Mouse (Mus musculus) T-cell, adult 2 months (primary cell): ENCODE results near the gene Mllt3.

Experiments
- DNase-seq: peaks from one replicate; pipeline ENCODE4 v3.0.0; 2022; ENCODE audit warnings: low spot score

The Mllt3 gene

DNA sequence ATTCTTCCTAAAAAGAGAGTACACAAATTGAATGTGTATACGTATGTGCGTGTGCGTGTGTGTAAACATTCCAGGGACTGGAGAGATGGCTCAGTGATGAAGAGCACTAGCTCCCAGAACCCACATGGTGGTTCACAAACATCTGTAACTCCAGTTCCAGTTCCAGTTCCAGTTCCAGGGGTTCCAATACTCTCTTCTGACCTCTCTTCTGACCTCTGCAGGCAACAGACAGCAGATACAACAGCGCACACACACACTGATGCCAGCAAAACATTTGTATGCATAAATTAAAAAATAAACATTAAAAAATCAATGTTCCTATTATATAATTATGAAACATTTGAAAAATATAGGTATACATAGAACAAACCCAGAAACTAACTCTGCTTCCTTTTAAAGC is 258.6 kb downstream of the Mllt3 start:
- no peak for DNase-seq

DNA sequence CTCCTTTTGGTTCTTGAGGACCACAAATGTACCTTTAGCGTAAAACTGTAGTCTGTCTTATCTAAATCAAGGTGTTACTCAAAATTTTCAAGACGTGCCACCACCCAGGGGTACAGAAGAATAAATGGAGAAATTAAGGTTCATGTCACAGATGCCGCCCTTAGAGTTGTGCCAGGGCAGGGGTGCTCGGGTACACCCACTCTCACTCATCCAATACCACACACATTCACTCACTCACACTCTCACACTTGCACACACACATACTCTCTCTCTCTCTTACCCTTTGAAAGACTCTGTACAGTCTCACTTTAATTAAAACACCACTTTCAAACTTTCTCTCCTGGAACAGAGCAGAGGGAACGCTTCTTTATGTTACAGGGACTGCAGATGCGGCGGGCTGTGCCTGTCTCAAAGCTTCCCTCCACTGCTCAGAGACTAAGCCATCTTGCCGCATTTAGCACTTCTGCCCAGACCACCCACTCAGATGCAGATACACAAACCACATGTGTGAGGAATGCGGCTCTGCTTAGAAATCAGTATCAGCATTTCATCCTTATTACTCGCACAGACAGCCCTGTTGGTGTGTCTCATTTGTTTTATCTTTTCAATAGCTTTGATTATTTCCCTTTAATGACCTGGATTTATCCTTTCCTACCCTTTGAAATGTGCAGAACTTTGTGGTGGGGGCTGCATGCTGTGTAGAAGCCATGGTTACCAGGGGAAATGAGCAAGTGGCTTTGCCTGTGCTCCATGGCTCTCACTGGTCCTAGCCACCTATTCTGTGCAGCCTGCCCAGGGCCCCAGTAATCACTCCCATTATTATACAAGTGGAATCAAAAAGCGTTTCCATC is 265.2 kb downstream of the Mllt3 start:
- no peak for DNase-seq

DNA sequence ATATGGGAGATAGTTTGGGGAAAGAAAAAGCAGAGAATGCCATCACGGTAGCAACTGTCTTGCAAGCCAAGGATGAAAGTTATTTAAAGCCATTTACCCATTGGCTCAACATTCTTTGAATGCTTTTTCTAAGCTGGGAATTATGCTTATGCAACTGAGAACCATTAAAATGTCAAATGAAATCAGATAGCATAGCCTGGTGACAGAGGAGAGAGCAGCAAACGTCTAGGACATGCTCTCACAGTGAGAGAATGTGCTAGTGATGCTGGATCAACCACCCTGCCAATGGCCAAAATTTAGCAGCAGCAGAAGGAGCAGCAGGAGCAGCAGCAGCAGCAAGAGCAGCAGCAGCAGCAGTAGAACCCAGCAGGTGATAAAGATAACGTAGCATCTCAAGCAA is 267.4 kb downstream of the Mllt3 start:
- no peak for DNase-seq

DNA sequence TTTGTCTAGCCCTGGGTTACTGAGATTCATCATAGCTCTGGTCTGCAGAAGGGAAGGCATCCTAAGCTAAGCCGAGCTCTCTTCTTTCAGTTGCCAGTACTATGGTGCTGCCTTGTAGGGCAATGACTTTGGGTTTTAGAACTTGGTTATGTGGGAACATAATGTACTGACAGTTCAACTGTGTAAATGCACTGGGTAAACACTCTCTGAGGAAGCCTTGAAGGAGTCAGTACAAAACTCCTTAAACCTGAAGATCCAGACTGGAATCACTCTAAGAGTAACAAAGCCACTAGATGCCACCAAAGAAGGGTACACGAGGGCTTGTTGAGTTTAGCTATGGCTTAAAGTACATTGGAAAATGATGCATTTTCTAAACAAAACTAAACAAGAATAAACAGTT is 272.1 kb downstream of the Mllt3 start:
- no peak for DNase-seq

DNA sequence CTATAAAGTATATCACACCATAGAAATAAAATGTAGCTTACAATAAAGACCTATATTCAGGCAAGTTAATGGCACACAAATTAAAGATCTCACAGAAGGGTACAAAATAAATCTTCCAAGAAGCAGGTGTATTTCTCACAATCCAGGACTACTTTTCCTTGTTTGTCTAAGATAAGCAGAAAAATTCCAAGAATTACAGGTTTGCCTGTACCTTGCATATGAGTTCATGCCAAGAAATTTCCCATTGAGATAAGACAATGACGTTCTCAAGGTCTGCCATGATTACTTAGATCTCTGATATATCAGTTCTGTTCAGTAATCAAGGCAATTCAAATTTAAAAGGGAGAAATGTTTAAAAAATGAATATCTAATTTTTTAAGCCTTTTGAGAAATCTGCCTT is 272.9 kb downstream of the Mllt3 start:
- DNase-seq = no peak

DNA sequence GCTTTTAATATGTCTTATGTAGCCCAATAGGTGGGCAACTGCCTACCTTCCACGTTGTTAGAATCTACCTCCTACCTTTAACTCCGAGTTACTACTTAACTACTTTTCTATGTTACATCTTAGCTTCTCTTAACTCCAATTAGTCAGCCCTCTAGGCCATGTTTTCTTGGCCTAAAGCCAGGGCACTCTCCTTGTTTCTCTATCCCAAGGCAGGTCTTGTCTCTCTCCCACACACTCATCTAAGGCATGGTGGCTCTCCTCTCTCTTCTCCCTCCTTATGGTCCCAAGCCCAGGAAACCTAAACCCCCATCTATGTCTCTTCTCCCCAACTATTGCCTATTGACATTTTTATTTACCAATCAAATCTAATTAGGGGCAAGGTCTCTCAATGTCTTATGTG is 273.5 kb downstream of the Mllt3 start:
- DNase-seq = no peak

DNA sequence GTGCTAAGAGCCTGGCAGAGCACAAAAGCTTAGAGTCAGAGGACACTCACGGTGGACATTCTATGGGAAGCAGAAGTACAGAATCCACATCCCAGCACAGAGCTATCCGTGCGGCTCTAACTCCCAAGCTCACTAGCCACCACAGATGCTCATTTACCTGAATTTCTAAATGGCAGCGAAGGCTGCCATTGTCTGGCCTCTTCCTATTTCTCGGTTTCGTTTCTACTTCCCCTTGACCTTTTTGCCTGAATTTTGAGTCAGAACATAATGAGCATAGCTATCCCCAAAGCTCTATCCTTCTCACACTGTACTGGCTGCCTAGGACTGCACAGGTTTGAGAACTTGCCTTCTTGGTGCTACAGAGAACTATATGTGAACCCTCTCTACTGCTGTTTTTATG is 274.1 kb downstream of the Mllt3 start:
- no peak for DNase-seq

DNA sequence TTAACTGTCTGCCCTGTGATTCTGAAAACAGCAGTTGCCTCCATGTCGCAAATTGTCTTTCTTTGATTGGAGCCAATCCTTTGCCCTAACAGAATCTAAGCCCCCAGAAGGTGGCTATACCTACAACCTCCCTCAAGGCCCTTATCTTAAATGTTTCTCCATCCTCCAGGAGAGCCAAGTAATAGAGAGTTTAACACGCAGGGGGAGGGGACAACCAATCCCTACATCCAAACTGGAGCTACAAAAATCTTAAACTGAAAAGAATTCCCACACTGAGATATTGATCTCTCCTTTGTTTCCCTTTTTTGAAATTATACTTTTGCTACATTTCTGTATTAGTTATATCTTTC is 281.7 kb downstream of the Mllt3 start:
- DNase-seq = no peak

DNA sequence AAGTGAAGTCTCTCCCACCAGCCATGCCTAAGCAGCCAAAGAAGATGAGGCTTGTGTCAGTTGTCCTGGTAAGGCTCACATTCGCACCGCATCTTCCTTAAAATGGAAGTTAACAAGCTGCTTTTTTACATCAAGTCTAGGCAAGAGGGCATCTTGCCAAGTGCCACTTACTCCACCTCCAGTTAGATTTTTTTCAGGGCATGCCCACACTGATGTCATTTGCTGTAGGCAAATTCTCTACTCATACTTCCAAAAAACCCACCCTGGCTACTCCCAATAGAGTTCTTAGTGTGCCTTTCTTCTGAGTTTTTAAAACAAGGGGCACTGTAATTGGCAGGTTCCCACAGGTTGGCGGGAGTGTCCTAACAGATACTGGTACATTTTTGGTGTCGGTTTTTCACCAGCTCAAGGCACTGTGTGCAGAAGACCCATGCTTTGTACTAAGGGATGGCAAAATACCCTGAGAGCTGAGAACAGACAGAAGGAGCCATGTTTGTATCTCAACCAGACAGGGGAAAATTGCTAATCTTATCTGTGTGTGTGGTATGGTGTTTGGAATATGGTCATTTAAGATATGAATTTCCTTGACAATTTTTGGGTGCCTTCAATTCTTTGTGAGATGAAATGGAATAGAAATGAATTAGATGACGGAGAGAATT is 282.2 kb downstream of the Mllt3 start:
- no peak for DNase-seq

DNA sequence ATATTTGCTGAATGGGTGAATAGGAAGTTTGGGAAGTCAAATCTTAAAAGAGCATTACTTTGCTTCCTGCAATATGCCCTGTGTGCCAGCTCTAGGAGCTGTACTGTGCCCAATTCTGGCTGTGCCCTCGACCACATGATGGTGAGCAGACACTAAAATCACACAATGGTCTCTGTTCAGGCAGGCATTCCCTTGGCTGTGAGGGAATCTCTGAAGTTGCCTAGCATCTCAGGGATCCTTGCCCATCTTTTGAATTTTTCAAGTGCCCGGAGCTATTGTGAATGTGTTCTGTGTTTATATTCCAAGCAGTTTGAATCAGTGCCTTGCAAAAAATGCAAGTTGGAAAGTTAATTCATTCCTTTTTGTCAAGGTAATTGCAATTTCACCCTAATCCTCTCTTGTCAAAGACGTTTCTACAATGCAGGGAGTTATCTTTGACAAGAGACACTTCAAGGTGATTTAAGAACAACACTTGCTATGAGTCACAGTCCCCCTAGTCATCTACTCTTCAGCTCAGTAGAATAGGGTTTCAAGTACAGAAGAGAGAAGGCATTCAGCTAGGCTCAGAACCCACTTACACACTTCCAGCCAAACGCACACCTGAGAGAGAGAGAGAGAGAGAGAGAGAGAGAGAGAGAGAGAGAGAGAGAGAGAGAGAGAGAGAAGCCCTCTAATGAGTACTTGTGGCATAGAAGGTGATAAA is 283.5 kb downstream of the Mllt3 start:
- no peak for DNase-seq

DNA sequence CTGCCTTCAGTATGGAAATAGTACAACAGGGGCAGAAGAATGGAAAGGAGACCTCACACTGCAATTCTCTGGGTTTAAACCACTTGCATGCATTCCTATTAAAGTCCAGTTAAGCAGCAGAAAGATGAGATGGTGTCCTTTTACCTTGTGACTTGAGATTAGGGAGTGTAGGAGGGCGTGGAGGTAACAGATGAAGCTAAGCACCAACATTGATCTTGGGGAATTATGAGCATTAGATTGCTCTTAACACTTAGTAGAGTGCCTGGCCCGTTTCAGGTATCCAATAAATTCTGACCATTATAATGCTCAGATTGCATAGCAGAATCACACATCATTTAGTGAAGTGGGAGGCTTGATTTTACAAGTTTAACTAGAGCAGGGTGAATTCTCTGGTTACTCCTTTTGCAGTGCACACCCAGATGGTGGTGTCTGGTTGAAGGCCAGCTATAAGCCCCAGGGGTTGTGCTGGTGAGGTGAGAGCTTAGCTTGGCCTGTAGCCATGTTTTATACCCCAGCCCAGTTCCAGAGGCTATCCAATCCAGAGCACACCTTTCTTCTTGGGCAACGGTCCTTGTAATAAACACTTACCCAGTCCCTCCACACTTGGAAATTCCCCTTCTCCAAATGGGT is 288.0 kb downstream of the Mllt3 start:
- DNase-seq = no peak

DNA sequence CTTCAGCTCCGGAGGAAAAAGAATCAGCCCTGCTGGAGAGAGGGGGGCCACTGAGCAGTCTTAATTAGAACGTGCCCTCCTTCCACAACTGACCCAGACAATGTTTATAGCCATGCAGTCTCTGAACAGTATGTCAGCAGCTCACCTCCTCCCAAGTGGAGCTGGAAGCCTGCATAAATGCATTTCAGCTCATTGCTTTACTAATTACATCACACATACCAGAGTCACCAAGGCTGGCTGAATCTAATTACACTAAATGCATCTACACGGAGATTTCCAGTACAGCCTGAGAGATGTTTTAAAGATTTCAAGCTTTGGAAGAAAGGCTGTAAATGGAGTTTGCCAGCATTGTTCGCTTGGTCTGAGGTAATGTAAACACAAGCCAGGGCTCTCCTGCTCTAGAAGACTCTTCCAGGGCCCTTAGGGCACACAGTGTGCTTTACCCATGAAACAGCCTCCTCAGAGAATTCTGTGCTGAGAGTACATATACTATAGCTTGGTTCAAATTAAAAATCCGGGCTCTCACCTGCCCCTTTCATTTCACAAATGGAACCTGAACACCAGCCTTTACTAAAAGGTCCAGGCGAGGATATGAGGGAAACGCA is 293.5 kb downstream of the Mllt3 start:
- DNase-seq = no peak

DNA sequence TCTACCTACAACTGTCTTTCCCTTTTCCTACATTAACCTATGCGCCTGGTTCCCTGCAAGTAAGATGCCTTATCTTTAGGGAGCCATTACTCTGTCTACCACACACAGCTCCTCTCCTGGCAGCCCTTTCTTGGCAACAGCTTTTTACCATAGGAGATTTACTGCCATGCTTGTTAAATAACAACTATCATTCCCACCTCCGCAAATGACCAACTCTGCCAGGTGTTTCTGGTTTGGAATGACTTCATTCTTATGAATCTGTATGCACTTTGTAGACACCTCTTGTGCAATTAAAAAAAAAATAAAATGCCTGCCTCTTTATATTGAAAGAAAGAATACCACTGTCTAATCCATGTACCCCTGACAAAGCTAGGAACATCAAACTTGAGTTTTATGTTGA is 294.1 kb downstream of the Mllt3 start:
- DNase-seq = no peak

DNA sequence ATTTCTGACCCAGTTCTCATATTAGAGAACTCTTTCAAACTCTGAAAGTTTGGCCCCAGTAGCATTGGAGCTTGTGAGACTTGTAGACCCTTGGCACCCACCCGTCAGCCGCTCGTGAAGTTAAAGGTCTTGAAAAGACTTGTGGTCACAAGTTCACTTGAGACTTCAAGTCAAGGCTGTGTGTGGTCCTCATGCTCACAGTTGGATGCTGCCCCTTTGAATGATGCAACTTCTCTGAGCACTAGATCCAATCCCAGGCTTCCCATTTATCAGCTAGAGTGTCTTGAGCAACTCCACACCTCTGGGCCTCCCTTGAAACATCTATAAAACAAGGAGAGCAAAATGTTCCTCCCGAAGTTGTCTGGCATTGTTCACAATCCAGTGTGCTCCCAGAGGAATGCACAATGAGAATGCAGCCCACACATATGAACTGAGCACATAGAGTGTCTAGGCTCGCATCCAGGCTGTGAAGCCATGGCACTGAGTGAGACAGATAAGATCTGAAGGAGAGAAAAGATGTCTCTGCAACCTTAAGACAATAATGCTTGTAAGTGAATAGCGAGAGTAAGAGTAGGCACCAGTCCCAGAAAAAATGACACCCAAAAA is 295.9 kb downstream of the Mllt3 start:
- DNase-seq = no peak

DNA sequence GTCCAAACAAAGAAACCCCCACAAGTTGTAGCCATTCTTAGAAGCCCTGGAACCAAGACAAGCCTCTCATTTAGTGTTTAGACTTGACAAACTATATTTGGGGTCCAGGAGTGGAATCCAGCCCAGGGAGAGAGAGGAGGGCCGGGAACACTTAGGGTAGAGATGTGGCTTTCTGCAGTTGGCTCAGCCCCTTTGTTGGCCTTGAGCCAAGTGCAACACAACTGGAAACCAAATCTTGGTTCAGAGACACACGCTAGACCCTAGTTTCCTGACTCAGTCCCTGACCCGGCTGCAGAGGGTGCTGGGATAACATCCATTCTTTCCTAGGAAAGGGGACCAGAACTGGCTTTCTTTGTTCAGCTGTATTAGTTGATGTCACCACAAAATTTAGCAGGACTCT is 296.4 kb downstream of the Mllt3 start:
- no peak for DNase-seq

DNA sequence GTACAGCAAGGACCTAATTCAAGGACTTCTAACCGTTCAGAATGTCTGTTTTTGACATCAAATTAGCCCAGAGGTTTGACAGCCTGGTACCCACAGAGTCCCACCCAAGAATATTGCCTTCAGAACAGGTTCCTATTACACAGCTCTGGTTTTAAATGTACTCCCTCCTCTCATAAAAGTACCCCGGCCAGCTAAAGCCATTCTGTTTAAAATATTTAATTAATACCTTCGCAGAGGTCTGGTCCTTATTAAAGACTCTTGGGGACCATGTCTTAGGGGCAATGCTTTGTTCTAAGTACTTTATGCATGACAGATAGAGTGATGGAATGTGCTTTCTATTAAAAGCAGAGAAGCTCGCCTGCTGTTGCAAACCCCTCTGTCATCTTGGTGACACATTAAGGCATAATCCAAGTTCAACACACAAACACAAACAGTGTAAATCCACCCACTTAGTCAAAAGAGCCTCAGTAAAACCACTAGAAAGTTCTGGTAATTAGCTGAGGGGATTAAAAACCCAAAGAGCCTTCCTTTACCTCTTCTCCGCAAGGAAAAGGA is 302.0 kb downstream of the Mllt3 start:
- DNase-seq = no peak

DNA sequence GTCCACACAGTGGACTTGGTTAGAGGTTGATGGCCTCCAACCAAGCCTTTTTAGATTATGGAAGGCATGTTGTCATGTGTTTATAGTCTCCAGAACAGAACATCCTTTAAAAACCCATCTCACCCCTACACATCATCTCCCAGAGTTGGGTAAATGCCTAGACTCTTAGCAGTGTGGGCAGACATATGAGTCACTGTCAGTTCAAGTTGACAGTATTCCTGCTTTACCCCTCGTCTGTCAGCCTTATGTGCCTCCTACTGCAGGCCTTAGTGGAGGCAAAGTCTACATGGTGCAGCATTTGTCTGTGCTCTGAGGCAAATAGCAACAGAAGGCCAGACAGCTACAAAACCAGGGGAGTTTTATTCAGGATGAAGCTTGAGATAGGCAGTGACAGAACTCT is 304.6 kb downstream of the Mllt3 start:
- DNase-seq = no peak

DNA sequence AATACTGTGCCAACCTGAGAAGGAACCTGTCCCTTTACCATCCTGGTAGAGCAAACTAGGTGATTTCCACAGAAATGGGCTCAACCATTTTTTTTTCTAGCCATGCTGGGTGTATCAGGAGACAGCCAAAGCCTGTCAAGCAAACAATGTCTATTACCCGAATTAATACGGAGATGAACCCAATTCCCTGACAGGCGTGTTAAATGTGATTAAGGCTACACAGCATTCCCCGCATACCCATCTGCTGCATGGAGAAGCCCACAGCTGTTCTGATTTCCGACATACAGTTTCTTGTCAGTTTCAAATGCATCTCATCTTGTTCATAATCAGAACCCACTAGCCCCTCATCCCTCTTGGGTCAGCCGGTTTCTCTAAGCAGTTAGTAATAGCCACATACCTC is 309.7 kb downstream of the Mllt3 start:
- no peak for DNase-seq
